Mouse (Mus musculus): ENCODE data around the gene Efnb1. TPM values are rescaled to one million over a fixed set of nuclear protein-coding genes. Genes with fewer than 3 reads are reported as not detected.

The Efnb1 gene
- polyA plus RNA-seq, 1 experiment from 2014 or later: 18.3 TPM

GRCm38 (mm10) chrX:99164111-99164510 lies 28.2 kb downstream of the Efnb1 start:
- Histone ChIP-seq H3K4me2 (replicated peaks; ENCODE audit: low read depth) (no peak overlapping the region), H3K4me1 (replicated peaks; ENCODE audit: control insufficient read depth, insufficient read depth) (no peaks in the 10 kb centered on the region), H3K9me3 (ENCODE audit: control insufficient read depth, low read length) (no peaks in the 10 kb centered on the region), H3K9ac (ENCODE audit: low read length) (no peak overlapping the region), H3K36me3 (ENCODE audit: control insufficient read depth, insufficient read depth, low read length) (no peaks in the 10 kb centered on the region), H3K27me3 (ENCODE audit: control insufficient read depth, insufficient read depth, low read length) (no peaks in the 10 kb centered on the region), H3K4me3 (ENCODE audit: low read depth, low read length) (no peak overlapping the region), H3K27ac (replicated peaks) (no peak overlapping the region)
- 79% methylated on average over 2 of the region's 2 CpGs for WGBS
- DNase-seq (ENCODE audit: low spot score) (no peak), ATAC-seq (ENCODE audit: low FRiP score, low TSS enrichment) (no peak)
- TF ChIP-seq EP300 (optimal IDR thresholded peaks at IDR 0.05) (no peak), CTCF (IDR thresholded peaks at IDR 0.05; ENCODE audit: low read depth) (no peak)

GRCm38 (mm10) chrX:99164855-99165368 lies 29.0 kb downstream of the Efnb1 start:
- Histone ChIP-seq H3K9me3 (ENCODE audit: control insufficient read depth, low read length) (no peaks in the 10 kb centered on the region), H3K4me1 (replicated peaks; ENCODE audit: control insufficient read depth, insufficient read depth) (no peaks in the 10 kb centered on the region), H3K27ac (replicated peaks) (no peak overlapping the region), H3K4me3 (ENCODE audit: low read depth, low read length) (no peak overlapping the region), H3K27me3 (ENCODE audit: control insufficient read depth, insufficient read depth, low read length) (no peaks in the 10 kb centered on the region), H3K36me3 (ENCODE audit: control insufficient read depth, insufficient read depth, low read length) (no peaks in the 10 kb centered on the region), H3K9ac (ENCODE audit: low read length) (no peak overlapping the region), H3K4me2 (replicated peaks; ENCODE audit: low read depth) (no peak overlapping the region)
- TF ChIP-seq CTCF (IDR thresholded peaks at IDR 0.05; ENCODE audit: low read depth): no peak
- TF ChIP-seq EP300 (optimal IDR thresholded peaks at IDR 0.05): no peak
- WGBS: 61% methylated on average over 4 of the region's 4 CpGs
- ATAC-seq (ENCODE audit: low FRiP score, low TSS enrichment) (no peak), DNase-seq (ENCODE audit: low spot score) (no peak)

- H3K27ac ChIP-seq (replicated peaks): no peak overlapping the region
- no peak for DNase-seq (ENCODE audit: low spot score)
- WGBS: 67% methylated on average over 1 of the region's 1 CpGs
- H3K4me3 ChIP-seq (ENCODE audit: low read depth, low read length): no peak overlapping the region
- TF ChIP-seq EP300 (optimal IDR thresholded peaks at IDR 0.05) (no peak), CTCF (IDR thresholded peaks at IDR 0.05; ENCODE audit: low read depth) (no peak)
- no peaks in the 10 kb centered on the region for H3K36me3 ChIP-seq (ENCODE audit: control insufficient read depth, insufficient read depth, low read length)
- H3K27me3 ChIP-seq (ENCODE audit: control insufficient read depth, insufficient read depth, low read length): no peaks in the 10 kb centered on the region
- H3K9me3 ChIP-seq (ENCODE audit: control insufficient read depth, low read length): no peaks in the 10 kb centered on the region
- no peak overlapping the region for H3K9ac ChIP-seq (ENCODE audit: low read length)
- no peak for ATAC-seq (ENCODE audit: low FRiP score, low TSS enrichment)
- no peaks in the 10 kb centered on the region for H3K4me1 ChIP-seq (replicated peaks; ENCODE audit: control insufficient read depth, insufficient read depth)
- H3K4me2 ChIP-seq (replicated peaks; ENCODE audit: low read depth): no peak overlapping the region
Measured at GRCm38 (mm10) chrX:99167014-99167413, 31.1 kb downstream of the Efnb1 start.

GRCm38 (mm10) chrX:99167550-99167949 lies 31.6 kb downstream of the Efnb1 start:
- H3K9me3 ChIP-seq (ENCODE audit: control insufficient read depth, low read length): no peaks in the 10 kb centered on the region
- no peak overlapping the region for H3K4me3 ChIP-seq (ENCODE audit: low read depth, low read length)
- H3K27ac ChIP-seq (replicated peaks): no peak overlapping the region
- no peak overlapping the region for H3K9ac ChIP-seq (ENCODE audit: low read length)
- ATAC-seq (ENCODE audit: low FRiP score, low TSS enrichment) (no peak), DNase-seq (ENCODE audit: low spot score) (no peak)
- no peaks in the 10 kb centered on the region for H3K36me3 ChIP-seq (ENCODE audit: control insufficient read depth, insufficient read depth, low read length)
- H3K27me3 ChIP-seq (ENCODE audit: control insufficient read depth, insufficient read depth, low read length): no peaks in the 10 kb centered on the region
- no peaks in the 10 kb centered on the region for H3K4me1 ChIP-seq (replicated peaks; ENCODE audit: control insufficient read depth, insufficient read depth)
- no peak overlapping the region for H3K4me2 ChIP-seq (replicated peaks; ENCODE audit: low read depth)
- no peak for TF ChIP-seq EP300 (optimal IDR thresholded peaks at IDR 0.05)
- TF ChIP-seq CTCF (IDR thresholded peaks at IDR 0.05; ENCODE audit: low read depth): no peak
- WGBS: 48% methylated on average over 7 of the region's 7 CpGs

GRCm38 (mm10) chrX:99172301-99172700 lies 36.4 kb downstream of the Efnb1 start:
- H3K9ac ChIP-seq (ENCODE audit: low read length): no peak overlapping the region
- no peaks in the 10 kb centered on the region for H3K9me3 ChIP-seq (ENCODE audit: control insufficient read depth, low read length)
- H3K27ac ChIP-seq (replicated peaks): 0 out of 2 replicates have a peak overlapping the region, but pooled peaks have one; percentile 13
- DNase-seq (ENCODE audit: low spot score) (no peak), ATAC-seq (ENCODE audit: low FRiP score, low TSS enrichment) (peak; percentile 40; the same call in 1 of the 2 replicates)
- no peak for TF ChIP-seq EP300 (optimal IDR thresholded peaks at IDR 0.05)
- no peak for TF ChIP-seq CTCF (IDR thresholded peaks at IDR 0.05; ENCODE audit: low read depth)
- H3K4me2 ChIP-seq (replicated peaks; ENCODE audit: low read depth): no peak overlapping the region
- H3K4me3 ChIP-seq (ENCODE audit: low read depth, low read length): no peak overlapping the region
- WGBS: 41% methylated on average over 5 of the region's 5 CpGs
- H3K4me1 ChIP-seq (replicated peaks; ENCODE audit: control insufficient read depth, insufficient read depth): no peaks in the 10 kb centered on the region
- no peaks in the 10 kb centered on the region for H3K36me3 ChIP-seq (ENCODE audit: control insufficient read depth, insufficient read depth, low read length)
- H3K27me3 ChIP-seq (ENCODE audit: control insufficient read depth, insufficient read depth, low read length): no peaks in the 10 kb centered on the region

GRCm38 (mm10) chrX:99185081-99185596 lies 49.2 kb downstream of the Efnb1 start:
- Histone ChIP-seq H3K4me1 (replicated peaks; ENCODE audit: control insufficient read depth, insufficient read depth) (no peaks in the 10 kb centered on the region), H3K27ac (replicated peaks) (no peak overlapping the region), H3K9me3 (ENCODE audit: control insufficient read depth, low read length) (no peaks in the 10 kb centered on the region), H3K36me3 (ENCODE audit: control insufficient read depth, insufficient read depth, low read length) (no peaks in the 10 kb centered on the region), H3K4me3 (ENCODE audit: low read depth, low read length) (no peak overlapping the region), H3K27me3 (ENCODE audit: control insufficient read depth, insufficient read depth, low read length) (no peaks in the 10 kb centered on the region), H3K4me2 (replicated peaks; ENCODE audit: low read depth) (no peak overlapping the region), H3K9ac (ENCODE audit: low read length) (no peak overlapping the region)
- WGBS: 58% methylated on average over 8 of the region's 9 CpGs
- DNase-seq (ENCODE audit: low spot score): no peak
- ATAC-seq (ENCODE audit: low FRiP score, low TSS enrichment): 0 out of 2 replicates have a peak, but pooled peaks have one; percentile 54
- TF ChIP-seq CTCF (IDR thresholded peaks at IDR 0.05; ENCODE audit: low read depth) (no peak), EP300 (optimal IDR thresholded peaks at IDR 0.05) (no peak)
